Mouse (Mus musculus) cortical plate, adult 2 months (tissue): ENCODE data around the gene Strip1.

Experiments
- CTCF ChIP-seq: fragments of 200-500 bp; IDR thresholded peaks from 2 replicates; pipeline ENCODE4 v1.5.1; 2011; ENCODE audit warnings: mild to moderate bottlenecking, control low read depth, low read length; ENCODE audit not compliant: insufficient read depth; ENCODE audit errors: extremely low read depth
- POLR2A ChIP-seq: fragments of 200-500 bp; IDR thresholded peaks from 2 replicates; pipeline ENCODE4 v1.6.1; 2011; ENCODE audit warnings: mild to moderate bottlenecking, low read length, control low read depth; ENCODE audit not compliant: insufficient read depth; ENCODE audit errors: extremely low read depth

DNA sequence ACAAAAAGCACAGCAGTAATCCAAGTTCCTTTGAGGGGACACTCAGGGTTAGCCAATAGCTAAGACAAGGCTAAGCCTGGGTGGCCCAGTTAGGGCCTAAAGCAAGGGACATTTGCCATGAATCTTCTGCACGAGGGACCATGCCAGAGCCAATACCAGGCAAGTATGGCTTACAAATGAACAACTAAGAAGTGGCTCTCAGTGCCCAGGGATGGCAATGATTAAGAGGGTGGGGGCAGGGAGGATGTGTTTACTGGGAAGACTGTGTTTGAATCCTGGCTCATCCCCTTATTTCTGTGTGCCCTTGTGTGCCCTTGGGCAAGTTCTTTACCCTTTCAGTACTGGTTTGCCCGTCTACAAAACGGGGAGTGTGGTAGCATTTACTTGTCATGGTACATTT is 22.1 kb downstream of the Strip1 start:
- TF ChIP-seq CTCF, result no peak
- TF ChIP-seq POLR2A, result no peak
